In the genomic region with DNA sequence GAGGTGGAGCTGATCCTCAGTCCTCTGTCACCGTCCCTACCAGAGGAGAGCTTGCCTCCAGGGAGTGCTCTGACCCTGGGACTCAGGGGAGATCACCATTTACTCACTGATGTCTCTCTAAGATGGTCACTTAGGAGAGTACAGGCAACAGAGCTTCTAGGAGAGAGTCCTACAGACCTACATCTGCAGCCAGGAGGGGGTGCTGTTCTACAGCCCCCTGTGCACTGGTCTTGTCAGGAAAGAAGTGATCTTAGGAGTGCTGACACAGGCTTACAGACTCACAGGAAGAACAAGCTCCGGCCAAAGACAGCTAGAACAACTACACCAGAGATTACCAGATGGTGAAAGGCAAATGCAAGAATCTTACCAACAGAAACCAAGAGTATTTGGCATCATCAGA, we compare ENCODE assay signal across 16 mouse cellular contexts. TPM values are rescaled to one million over a fixed set of nuclear protein-coding genes. Genes with fewer than 3 reads are reported as not detected.
DNase-seq lines count a peak whose midpoint lies in the region; ATAC-seq and TF ChIP-seq lines count a peak whose summit lies in the region.
"Had no signal": no experiment of that assay in that cellular context is flagged by ENCODE, and none has a peak within 500 bp of the region (broad histone marks: within the 10 kb centered on the region; RNA-seq: fewer than 3 reads in every experiment).

No protein-coding gene starts in this region.

- no peak overlapping the region for H3K9ac ChIP-seq in intestine, postnatal 0 days (ENCODE audit: low read depth, low read length)
- no peak overlapping the region for H3K9ac ChIP-seq in intestine, embryonic 16.5 days (ENCODE audit: low read depth, low read length)
- H3K9ac ChIP-seq in forebrain, embryonic 11.5 days (ENCODE audit: low read length): no peak overlapping the region
- H3K9ac ChIP-seq: heart, embryonic 12.5 days; hindbrain, embryonic 14.5 days; limb, embryonic 12.5 days had no signal

- ATAC-seq in intestine, postnatal 0 days: no peak
- ATAC-seq in intestine, embryonic 16.5 days: no peak
- peak; percentile 48; the same call in 1 of the 2 replicates for ATAC-seq in megakaryocyte progenitor cell, adult 5-6 weeks (replicated peaks; ENCODE audit: poor library complexity)
- ATAC-seq in forebrain, embryonic 11.5 days (replicated peaks; ENCODE audit: low FRiP score): no peak

- peak; percentile 40 for TF ChIP-seq CTCF in intestine, postnatal 0 days (IDR thresholded peaks at IDR 0.05; ENCODE audit: low read depth)

- 46% methylated on average over 2 of the region's 2 CpGs for WGBS in intestine, postnatal 0 days
- 53% methylated on average over 2 of the region's 2 CpGs for WGBS in intestine, embryonic 16.5 days
- 54% methylated on average over 2 of the region's 2 CpGs for WGBS in forebrain, embryonic 11.5 days

- no peaks in the 10 kb centered on the region for H3K27me3 ChIP-seq in intestine, postnatal 0 days (replicated peaks; ENCODE audit: control insufficient read depth, insufficient read depth, low read length)
- H3K27me3 ChIP-seq in intestine, embryonic 16.5 days (replicated peaks; ENCODE audit: control insufficient read depth, insufficient read depth, low read length): no peaks in the 10 kb centered on the region
- no peaks in the 10 kb centered on the region for H3K27me3 ChIP-seq in forebrain, embryonic 11.5 days (ENCODE audit: control insufficient read depth, insufficient read depth, low read length)
- H3K27me3 ChIP-seq: heart, embryonic 12.5 days; limb, embryonic 12.5 days had no signal

- H3K4me1 ChIP-seq in intestine, postnatal 0 days (replicated peaks; ENCODE audit: control insufficient read depth, insufficient read depth, low read length): no peaks in the 10 kb centered on the region
- no peaks in the 10 kb centered on the region for H3K4me1 ChIP-seq in intestine, embryonic 16.5 days (ENCODE audit: control insufficient read depth, insufficient read depth, low read length)
- no peaks in the 10 kb centered on the region for H3K4me1 ChIP-seq in forebrain, embryonic 11.5 days (replicated peaks; ENCODE audit: control insufficient read depth, insufficient read depth, low read length)
- H3K4me1 ChIP-seq: heart, embryonic 12.5 days had no signal

- H3K9me3 ChIP-seq in intestine, postnatal 0 days (ENCODE audit: control insufficient read depth): no peaks in the 10 kb centered on the region
- no peaks in the 10 kb centered on the region for H3K9me3 ChIP-seq in intestine, embryonic 16.5 days (ENCODE audit: control insufficient read depth, low read length)
- H3K9me3 ChIP-seq in forebrain, embryonic 11.5 days (ENCODE audit: control insufficient read depth, low read length): no peaks in the 10 kb centered on the region
- H3K9me3 ChIP-seq: heart, embryonic 12.5 days; limb, embryonic 12.5 days had no signal

- H3K4me3 ChIP-seq in intestine, postnatal 0 days (ENCODE audit: low read depth, low read length): no peak overlapping the region
- H3K4me3 ChIP-seq in intestine, embryonic 16.5 days (ENCODE audit: low read length): no peak overlapping the region
- no peak overlapping the region for H3K4me3 ChIP-seq in forebrain, embryonic 11.5 days (ENCODE audit: low read depth, low read length)
- H3K4me3 ChIP-seq: heart, embryonic 12.5 days; limb, embryonic 12.5 days had no signal

- H3K36me3 ChIP-seq in intestine, postnatal 0 days (ENCODE audit: control insufficient read depth, insufficient read depth): no peaks in the 10 kb centered on the region
- H3K36me3 ChIP-seq in intestine, embryonic 16.5 days (ENCODE audit: control insufficient read depth, insufficient read depth, low read length): no peaks in the 10 kb centered on the region
- H3K36me3 ChIP-seq in forebrain, embryonic 11.5 days (ENCODE audit: control insufficient read depth, insufficient read depth, low read length): no peaks in the 10 kb centered on the region
- H3K36me3 ChIP-seq: heart, embryonic 12.5 days; limb, embryonic 12.5 days had no signal

- H3K27ac ChIP-seq in intestine, postnatal 0 days (ENCODE audit: low read depth, low read length): no peak overlapping the region
- no peak overlapping the region for H3K27ac ChIP-seq in intestine, embryonic 16.5 days (ENCODE audit: low read length)
- H3K27ac ChIP-seq in forebrain, embryonic 11.5 days (ENCODE audit: low read depth, low read length): no peak overlapping the region
- H3K27ac ChIP-seq: hindbrain, embryonic 14.5 days; limb, embryonic 12.5 days had no signal

- H3K4me2 ChIP-seq in intestine, postnatal 0 days (replicated peaks; ENCODE audit: low read depth): no peak overlapping the region
- H3K4me2 ChIP-seq in intestine, embryonic 16.5 days (ENCODE audit: low read depth, low read length): no peak overlapping the region
- no peak overlapping the region for H3K4me2 ChIP-seq in forebrain, embryonic 11.5 days (ENCODE audit: low read depth, low read length, severe bottlenecking)
- H3K4me2 ChIP-seq: heart, embryonic 12.5 days; hindbrain, embryonic 14.5 days; limb, embryonic 12.5 days had no signal

- DNase-seq in ovary, postnatal 36 days (ENCODE audit: low spot score): peak; percentile 29
- no peak for DNase-seq in ovary, adult 18-20 months (ENCODE audit: low spot score)
- peak; percentile 49 for DNase-seq in R1 (ENCODE audit: low read depth, low spot score)
- DNase-seq in cerebellum, postnatal 14 days: no peak
- no peak for DNase-seq in forebrain, embryonic 11.5 days (ENCODE audit: low spot score)
- DNase-seq: kidney, postnatal 14 days; lung, postnatal 36 days; thymus, postnatal 25 days had no signal

RNA-seq across cellular contexts. Expression of gene Olfr875, which starts 9.1 kb away (rescaled TPM):
- polyA plus RNA-seq in intestine, postnatal 0 days (2015; fragmentation: Nextera tagmentation; extraction: Ambion mirVana): not detected in 2 replicates
- polyA plus RNA-seq in intestine, embryonic 16.5 days (2015; fragmentation: Nextera tagmentation; extraction: Ambion mirVana): not detected in 2 replicates
- not detected in 2 replicates for total RNA-seq in megakaryocyte progenitor cell, adult 5-6 weeks (2015)
- not detected in 2 replicates for total RNA-seq in megakaryocyte progenitor cell, adult 5-6 weeks (2017)
- polyA plus RNA-seq in forebrain, embryonic 11.5 days (2014; fragmentation: Nextera tagmentation; extraction: Ambion mirVana): not detected in 2 replicates
- total RNA-seq: gastrocnemius, adult 18-20 months had no signal
- polyA plus RNA-seq: heart, embryonic 12.5 days; hindbrain, embryonic 14.5 days; limb, embryonic 12.5 days; spleen, adult 2 months had no signal

RNA-seq across cellular contexts. Expression of gene Olfr874, which starts 17.6 kb away (rescaled TPM):
- polyA plus RNA-seq in intestine, postnatal 0 days (2015; fragmentation: Nextera tagmentation; extraction: Ambion mirVana): not detected in 2 replicates
- not detected in 2 replicates for polyA plus RNA-seq in intestine, embryonic 16.5 days (2015; fragmentation: Nextera tagmentation; extraction: Ambion mirVana)
- not detected in 2 replicates for total RNA-seq in megakaryocyte progenitor cell, adult 5-6 weeks (2015)
- total RNA-seq in megakaryocyte progenitor cell, adult 5-6 weeks (2017): not detected in 2 replicates
- polyA plus RNA-seq in forebrain, embryonic 11.5 days (2014; fragmentation: Nextera tagmentation; extraction: Ambion mirVana): not detected in 2 replicates
- total RNA-seq: gastrocnemius, adult 18-20 months had no signal
- polyA plus RNA-seq: heart, embryonic 12.5 days; hindbrain, embryonic 14.5 days; limb, embryonic 12.5 days; spleen, adult 2 months had no signal

RNA-seq across cellular contexts. Expression of gene Olfr876, which starts 40.3 kb away (rescaled TPM):
- not detected in 2 replicates for polyA plus RNA-seq in intestine, postnatal 0 days (2015; fragmentation: Nextera tagmentation; extraction: Ambion mirVana)
- not detected in 2 replicates for polyA plus RNA-seq in intestine, embryonic 16.5 days (2015; fragmentation: Nextera tagmentation; extraction: Ambion mirVana)
- total RNA-seq in megakaryocyte progenitor cell, adult 5-6 weeks (2015): not detected in 2 replicates
- total RNA-seq in megakaryocyte progenitor cell, adult 5-6 weeks (2017): not detected in 2 replicates
- polyA plus RNA-seq in forebrain, embryonic 11.5 days (2014; fragmentation: Nextera tagmentation; extraction: Ambion mirVana): not detected in 2 replicates
- total RNA-seq: gastrocnemius, adult 18-20 months had no signal
- polyA plus RNA-seq: heart, embryonic 12.5 days; hindbrain, embryonic 14.5 days; limb, embryonic 12.5 days; spleen, adult 2 months had no signal

RNA-seq across cellular contexts. Expression of gene Olfr160, which starts 46.5 kb away (rescaled TPM):
- polyA plus RNA-seq in intestine, postnatal 0 days (2015; fragmentation: Nextera tagmentation; extraction: Ambion mirVana): not detected in 2 replicates
- not detected in 2 replicates for polyA plus RNA-seq in intestine, embryonic 16.5 days (2015; fragmentation: Nextera tagmentation; extraction: Ambion mirVana)
- total RNA-seq in megakaryocyte progenitor cell, adult 5-6 weeks (2015): not detected in 2 replicates
- not detected in 2 replicates for total RNA-seq in megakaryocyte progenitor cell, adult 5-6 weeks (2017)
- polyA plus RNA-seq in forebrain, embryonic 11.5 days (2014; fragmentation: Nextera tagmentation; extraction: Ambion mirVana): not detected in 2 replicates
- total RNA-seq: gastrocnemius, adult 18-20 months had no signal
- polyA plus RNA-seq: heart, embryonic 12.5 days; hindbrain, embryonic 14.5 days; limb, embryonic 12.5 days; spleen, adult 2 months had no signal

Comparison
In these comparisons a context has a peak if more than half of its experiments do, and no peak if none do; other contexts are left out.
1. DNase-seq: peak in ovary, postnatal 36 days (single experiment) and R1 (single experiment); none in ovary, adult 18-20 months (single experiment), cerebellum, postnatal 14 days (0 of 2) and forebrain, embryonic 11.5 days (single experiment).